Mouse (Mus musculus) G1E (cell line): Measurements from ENCODE around the gene Nmrk2.

Experiments used
- CTCF ChIP-seq: IDR thresholded peaks from 2 replicates; pipeline ENCODE4 v1.5.1; 2012; ENCODE audit warnings: low read depth, low read length, inconsistent platforms, mixed read lengths
- GATA1 ChIP-seq: IDR thresholded peaks from 2 replicates; pipeline ENCODE4 v1.6.1; 2012; ENCODE audit warnings: borderline replicate concordance, low read length, inconsistent platforms, mixed read lengths
- POLR2AphosphoS5 ChIP-seq: IDR thresholded peaks from 2 replicates; pipeline ENCODE4 v1.6.1; 2012; ENCODE audit warnings: low read depth, low read length, inconsistent platforms; ENCODE audit not compliant: insufficient replicate concordance
- TAL1 ChIP-seq: conservative IDR thresholded peaks from 2 replicates; pipeline ENCODE4 v1.6.1; 2012; ENCODE audit warnings: low read depth, low read length, inconsistent platforms, mixed read lengths

DNA sequence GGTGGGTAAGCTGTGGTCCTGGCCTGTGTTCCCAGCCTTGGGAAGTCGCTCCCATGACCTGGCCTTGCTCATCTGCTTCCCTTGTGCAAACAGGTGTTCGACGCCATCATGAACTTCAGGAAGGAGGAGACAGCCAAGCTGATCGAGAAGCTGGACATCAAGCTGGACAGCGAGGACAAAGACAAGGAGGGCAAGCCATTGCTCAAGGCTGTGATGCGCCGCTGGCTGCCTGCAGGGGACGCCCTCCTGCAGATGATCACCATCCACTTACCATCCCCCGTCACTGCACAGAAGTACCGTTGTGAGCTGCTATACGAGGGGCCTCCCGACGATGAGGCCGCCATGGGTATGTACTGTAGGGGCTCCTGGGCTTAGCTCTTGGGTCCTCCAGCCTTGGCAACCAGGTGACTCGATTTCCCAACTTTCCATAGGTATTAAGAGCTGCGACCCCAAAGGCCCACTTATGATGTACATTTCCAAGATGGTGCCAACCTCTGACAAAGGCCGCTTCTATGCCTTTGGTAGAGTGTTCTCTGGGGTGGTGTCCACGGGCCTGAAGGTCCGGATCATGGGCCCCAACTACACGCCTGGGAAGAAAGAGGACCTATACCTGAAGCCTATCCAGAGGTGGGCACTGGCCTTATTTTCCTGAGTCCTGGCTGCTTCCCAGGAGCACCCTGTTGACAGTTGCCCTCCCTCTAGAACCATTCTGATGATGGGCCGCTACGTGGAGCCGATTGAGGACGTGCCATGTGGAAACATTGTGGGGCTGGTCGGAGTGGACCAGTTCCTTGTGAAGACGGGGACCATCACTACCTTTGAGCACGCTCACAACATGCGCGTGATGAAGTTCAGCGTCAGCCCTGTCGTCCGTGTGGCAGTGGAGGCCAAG is 22.2 kb downstream of the Nmrk2 start:
- no peak for TF ChIP-seq GATA1
- TF ChIP-seq CTCF: peak; percentile 56; the same call in 1 of the 2 replicates
- TF ChIP-seq TAL1: no peak
- TF ChIP-seq POLR2AphosphoS5: no peak; the same call in 1 of the 2 replicates
